Mouse (Mus musculus): ENCODE results near the gene Fgf13. TPM values are rescaled to one million over a fixed set of nuclear protein-coding genes. Genes with fewer than 3 reads are reported as not detected.

Gene Fgf13
- polyA plus RNA-seq, 1 experiment from 2014 or later, result 26.2 TPM

GRCm38 (mm10) chrX:59508273-59508672, 59.6 kb downstream of the Fgf13 start:
- 83% methylated on average over 4 of the region's 4 CpGs for WGBS
- Histone ChIP-seq H3K27me3 (replicated peaks; ENCODE audit: control insufficient read depth, insufficient read depth, low read length) (no peaks in the 10 kb centered on the region), H3K4me2 (ENCODE audit: low read depth, low read length) (no peak overlapping the region), H3K9me3 (ENCODE audit: control insufficient read depth, low read length) (no peaks in the 10 kb centered on the region), H3K9ac (ENCODE audit: low read depth, low read length) (no peak overlapping the region), H3K4me1 (ENCODE audit: control insufficient read depth, insufficient read depth, low read length) (no peaks in the 10 kb centered on the region), H3K36me3 (ENCODE audit: control insufficient read depth, insufficient read depth, low read length) (no peaks in the 10 kb centered on the region), H3K4me3 (ENCODE audit: low read length) (no peak overlapping the region), H3K27ac (ENCODE audit: low read length) (no peak overlapping the region)
- no peak for ATAC-seq

GRCm38 (mm10) chrX:59493388-59493787, 74.5 kb downstream of the Fgf13 start:
- Histone ChIP-seq H3K9me3 (ENCODE audit: control insufficient read depth, low read length) (no peaks in the 10 kb centered on the region), H3K4me3 (ENCODE audit: low read length) (no peak overlapping the region), H3K27me3 (replicated peaks; ENCODE audit: control insufficient read depth, insufficient read depth, low read length) (no peaks in the 10 kb centered on the region), H3K4me1 (ENCODE audit: control insufficient read depth, insufficient read depth, low read length) (no peaks in the 10 kb centered on the region), H3K9ac (ENCODE audit: low read depth, low read length) (no peak overlapping the region), H3K4me2 (ENCODE audit: low read depth, low read length) (no peak overlapping the region), H3K36me3 (ENCODE audit: control insufficient read depth, insufficient read depth, low read length) (no peaks in the 10 kb centered on the region), H3K27ac (ENCODE audit: low read length) (no peak overlapping the region)
- WGBS, result 36% methylated on average over 1 of the region's 1 CpGs
- ATAC-seq, result no peak

GRCm38 (mm10) chrX:59485426-59485825, 82.4 kb downstream of the Fgf13 start:
- Histone ChIP-seq H3K4me2 (ENCODE audit: low read depth, low read length) (no peak overlapping the region), H3K4me1 (ENCODE audit: control insufficient read depth, insufficient read depth, low read length) (no peaks in the 10 kb centered on the region), H3K9me3 (ENCODE audit: control insufficient read depth, low read length) (no peaks in the 10 kb centered on the region), H3K9ac (ENCODE audit: low read depth, low read length) (no peak overlapping the region), H3K4me3 (ENCODE audit: low read length) (no peak overlapping the region), H3K36me3 (ENCODE audit: control insufficient read depth, insufficient read depth, low read length) (no peaks in the 10 kb centered on the region), H3K27me3 (replicated peaks; ENCODE audit: control insufficient read depth, insufficient read depth, low read length) (no peaks in the 10 kb centered on the region), H3K27ac (ENCODE audit: low read length) (no peak overlapping the region)
- no peak for ATAC-seq
- 67% methylated on average over 2 of the region's 2 CpGs for WGBS

- 76% methylated on average over 2 of the region's 2 CpGs for WGBS
- Histone ChIP-seq H3K36me3 (ENCODE audit: control insufficient read depth, insufficient read depth, low read length) (no peaks in the 10 kb centered on the region), H3K4me2 (ENCODE audit: low read depth, low read length) (no peak overlapping the region), H3K9ac (ENCODE audit: low read depth, low read length) (no peak overlapping the region), H3K27ac (ENCODE audit: low read length) (no peak overlapping the region), H3K9me3 (ENCODE audit: control insufficient read depth, low read length) (no peaks in the 10 kb centered on the region), H3K4me1 (ENCODE audit: control insufficient read depth, insufficient read depth, low read length) (no peaks in the 10 kb centered on the region), H3K4me3 (ENCODE audit: low read length) (no peak overlapping the region), H3K27me3 (replicated peaks; ENCODE audit: control insufficient read depth, insufficient read depth, low read length) (no peaks in the 10 kb centered on the region)
- ATAC-seq, result no peak
Measured at GRCm38 (mm10) chrX:59402596-59403285, 165.1 kb downstream of the Fgf13 start.

- 82% methylated on average over 3 of the region's 3 CpGs for WGBS
- H3K27me3 ChIP-seq (replicated peaks; ENCODE audit: control insufficient read depth, insufficient read depth, low read length), result no peaks in the 10 kb centered on the region
- no peaks in the 10 kb centered on the region for H3K4me1 ChIP-seq (ENCODE audit: control insufficient read depth, insufficient read depth, low read length)
- no peak overlapping the region for H3K9ac ChIP-seq (ENCODE audit: low read depth, low read length)
- no peak overlapping the region for H3K4me3 ChIP-seq (ENCODE audit: low read length)
- no peaks in the 10 kb centered on the region for H3K9me3 ChIP-seq (ENCODE audit: control insufficient read depth, low read length)
- H3K36me3 ChIP-seq (ENCODE audit: control insufficient read depth, insufficient read depth, low read length), result no peaks in the 10 kb centered on the region
- H3K27ac ChIP-seq (ENCODE audit: low read length), result no peak overlapping the region
- H3K4me2 ChIP-seq (ENCODE audit: low read depth, low read length), result no peak overlapping the region
- ATAC-seq, result no peak
Measured at GRCm38 (mm10) chrX:59290916-59291411, 276.9 kb downstream of the Fgf13 start.

GRCm38 (mm10) chrX:59251576-59251975, 316.3 kb downstream of the Fgf13 start:
- no peaks in the 10 kb centered on the region for H3K4me1 ChIP-seq (ENCODE audit: control insufficient read depth, insufficient read depth, low read length)
- H3K9ac ChIP-seq (ENCODE audit: low read depth, low read length), result no peak overlapping the region
- H3K27me3 ChIP-seq (replicated peaks; ENCODE audit: control insufficient read depth, insufficient read depth, low read length), result no peaks in the 10 kb centered on the region
- no peaks in the 10 kb centered on the region for H3K36me3 ChIP-seq (ENCODE audit: control insufficient read depth, insufficient read depth, low read length)
- H3K9me3 ChIP-seq (ENCODE audit: control insufficient read depth, low read length), result no peaks in the 10 kb centered on the region
- ATAC-seq, result no peak
- no peak overlapping the region for H3K4me3 ChIP-seq (ENCODE audit: low read length)
- H3K4me2 ChIP-seq (ENCODE audit: low read depth, low read length), result no peak overlapping the region
- no peak overlapping the region for H3K27ac ChIP-seq (ENCODE audit: low read length)

GRCm38 (mm10) chrX:59243752-59244151, 324.1 kb downstream of the Fgf13 start:
- Histone ChIP-seq H3K36me3 (ENCODE audit: control insufficient read depth, insufficient read depth, low read length) (no peaks in the 10 kb centered on the region), H3K9ac (ENCODE audit: low read depth, low read length) (no peak overlapping the region), H3K4me2 (ENCODE audit: low read depth, low read length) (no peak overlapping the region), H3K4me3 (ENCODE audit: low read length) (no peak overlapping the region), H3K9me3 (ENCODE audit: control insufficient read depth, low read length) (no peaks in the 10 kb centered on the region), H3K4me1 (ENCODE audit: control insufficient read depth, insufficient read depth, low read length) (no peaks in the 10 kb centered on the region), H3K27me3 (replicated peaks; ENCODE audit: control insufficient read depth, insufficient read depth, low read length) (no peaks in the 10 kb centered on the region), H3K27ac (ENCODE audit: low read length) (no peak overlapping the region)
- 68% methylated on average over 3 of the region's 3 CpGs for WGBS
- ATAC-seq, result no peak

GRCm38 (mm10) chrX:59243176-59243575, 324.7 kb downstream of the Fgf13 start:
- no peak for ATAC-seq
- H3K4me3 ChIP-seq (ENCODE audit: low read length), result no peak overlapping the region

GRCm38 (mm10) chrX:59241460-59241747, 326.5 kb downstream of the Fgf13 start:
- no peak overlapping the region for H3K4me3 ChIP-seq (ENCODE audit: low read length)
- H3K27ac ChIP-seq (ENCODE audit: low read length), result no peak overlapping the region
- H3K4me1 ChIP-seq (ENCODE audit: control insufficient read depth, insufficient read depth, low read length), result no peaks in the 10 kb centered on the region
- H3K36me3 ChIP-seq (ENCODE audit: control insufficient read depth, insufficient read depth, low read length), result no peaks in the 10 kb centered on the region
- no peaks in the 10 kb centered on the region for H3K27me3 ChIP-seq (replicated peaks; ENCODE audit: control insufficient read depth, insufficient read depth, low read length)
- H3K4me2 ChIP-seq (ENCODE audit: low read depth, low read length), result no peak overlapping the region
- H3K9ac ChIP-seq (ENCODE audit: low read depth, low read length), result no peak overlapping the region
- ATAC-seq, result no peak
- H3K9me3 ChIP-seq (ENCODE audit: control insufficient read depth, low read length), result no peaks in the 10 kb centered on the region

More at GRCm38 (mm10) chrX:59243176-59243575, 324.7 kb downstream of the Fgf13 start:
- no peaks in the 10 kb centered on the region for H3K4me1 ChIP-seq (ENCODE audit: control insufficient read depth, insufficient read depth, low read length)
- no peaks in the 10 kb centered on the region for H3K27me3 ChIP-seq (replicated peaks; ENCODE audit: control insufficient read depth, insufficient read depth, low read length)
- no peak overlapping the region for H3K27ac ChIP-seq (ENCODE audit: low read length)
- no peaks in the 10 kb centered on the region for H3K36me3 ChIP-seq (ENCODE audit: control insufficient read depth, insufficient read depth, low read length)
- no peaks in the 10 kb centered on the region for H3K9me3 ChIP-seq (ENCODE audit: control insufficient read depth, low read length)
- 87% methylated on average over 3 of the region's 3 CpGs for whole genome bisulfite sequencing
- H3K4me2 ChIP-seq (ENCODE audit: low read depth, low read length), result no peak overlapping the region
- H3K9ac ChIP-seq (ENCODE audit: low read depth, low read length), result no peak overlapping the region
